Mouse (Mus musculus): ENCODE results near the gene Olfr411. TPM values are rescaled to one million over a fixed set of nuclear protein-coding genes. Genes with fewer than 3 reads are reported as not detected.

Gene Olfr411
- not detected in 2 replicates for polyA plus RNA-seq (2015; fragmentation: Nextera tagmentation; extraction: Ambion mirVana)

DNA sequence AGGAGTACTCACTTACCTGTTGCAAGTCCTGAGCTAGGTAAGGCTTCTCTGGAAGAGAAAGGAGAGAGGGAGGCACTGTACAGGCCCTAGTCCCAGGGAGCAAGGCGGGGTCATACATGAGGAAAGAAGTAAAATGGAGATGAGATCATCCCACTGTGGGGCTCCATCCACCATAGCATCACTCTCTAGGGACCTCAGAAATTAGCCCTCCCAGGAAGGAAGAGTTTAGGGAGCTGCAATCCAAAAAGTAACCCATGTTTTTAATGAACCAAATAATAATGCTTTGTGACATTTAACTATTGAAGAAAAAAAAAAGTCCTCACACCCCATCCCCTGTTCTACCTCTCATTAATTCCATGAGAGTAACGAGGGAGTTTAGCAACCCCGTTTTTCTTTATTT lies at the start of gene Olfr411:
TSS of gene Olfr411 (minus strand) at position 101 of the 400 bp plus-strand sequence.

DNA sequence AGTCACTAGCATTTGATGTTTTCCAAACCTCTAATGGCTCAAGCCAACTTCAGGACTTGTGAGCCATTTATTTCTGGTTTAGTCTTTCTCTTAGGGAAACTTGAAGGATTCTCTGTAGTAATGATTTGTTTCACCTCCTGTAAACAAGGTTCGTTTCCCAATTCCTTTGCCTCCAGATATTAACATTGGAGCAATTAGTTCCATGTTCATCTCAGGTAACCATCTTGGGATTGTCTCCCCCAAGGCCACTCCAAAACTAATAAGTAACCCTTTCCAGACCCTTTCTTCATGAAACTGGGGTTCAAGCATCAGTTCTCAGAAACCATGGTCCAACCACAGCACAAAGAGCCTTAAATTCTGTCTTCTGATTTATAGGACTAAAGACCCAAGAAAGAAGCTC lies 9.3 kb upstream of the Olfr411 start, which contains the start of gene Olfr412:
TSS of gene Olfr412 (plus strand) at position 301 of the 400 bp plus-strand sequence.

DNA sequence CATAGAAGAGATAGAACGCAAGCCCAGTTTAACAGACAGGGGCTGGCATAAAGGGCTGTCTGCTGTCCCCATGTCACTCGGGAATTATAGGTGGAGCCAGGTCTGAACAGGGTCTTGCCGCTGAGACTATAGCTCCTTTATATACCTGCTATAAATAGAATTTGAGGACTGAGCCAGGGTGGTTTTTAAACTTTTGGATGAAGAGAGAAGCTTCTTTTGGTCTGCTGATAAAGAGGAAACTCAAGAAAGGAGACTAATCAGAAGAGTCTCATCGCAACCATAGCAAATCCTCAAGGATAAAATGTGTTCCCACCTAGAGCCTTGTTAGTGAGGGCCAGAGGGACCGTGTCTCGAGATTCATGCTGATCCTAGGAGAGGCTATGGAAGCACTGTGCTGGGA lies 14.5 kb downstream of the Olfr411 start, which contains the start of gene Olfr410:
TSS of gene Olfr410 (minus strand) at position 101 of the 400 bp plus-strand sequence.

Other genes starting within 250 kb of the Olfr411 start
- not detected in 2 replicates for gene Olfr401, start 238.9 kb downstream of the Olfr411 start, polyA plus RNA-seq (2015; fragmentation: Nextera tagmentation; extraction: Ambion mirVana)
- gene Olfr402, start 199.1 kb downstream of the Olfr411 start, polyA plus RNA-seq (2015; fragmentation: Nextera tagmentation; extraction: Ambion mirVana) = not detected in 2 replicates
- gene Olfr403, start 166.4 kb downstream of the Olfr411 start, polyA plus RNA-seq (2015; fragmentation: Nextera tagmentation; extraction: Ambion mirVana) = not detected in 2 replicates
- not detected in 2 replicates for gene Olfr43, start 141.3 kb downstream of the Olfr411 start, polyA plus RNA-seq (2015; fragmentation: Nextera tagmentation; extraction: Ambion mirVana)
- gene Olfr406, start 92.8 kb downstream of the Olfr411 start, polyA plus RNA-seq (2015; fragmentation: Nextera tagmentation; extraction: Ambion mirVana) = not detected in 2 replicates
- not detected in 2 replicates for gene Olfr59, start 68.9 kb downstream of the Olfr411 start, polyA plus RNA-seq (2015; fragmentation: Nextera tagmentation; extraction: Ambion mirVana)
- not detected in 2 replicates for gene Olfr410, start 14.6 kb downstream of the Olfr411 start, polyA plus RNA-seq (2015; fragmentation: Nextera tagmentation; extraction: Ambion mirVana)
- gene Olfr412, start 9.4 kb upstream of the Olfr411 start, polyA plus RNA-seq (2015; fragmentation: Nextera tagmentation; extraction: Ambion mirVana) = not detected in 2 replicates

Data from adrenal gland, postnatal 0 days (tissue).